Mouse (Mus musculus) CH12F3 (cell line): ENCODE results near the gene Cldn2.
"Not testable (repeated sequence)": the region's sequence is repeated elsewhere in the genome, so short reads cannot be mapped to it uniquely, and the experiment has no call there.

Source experiments
- in situ Hi-C: fragments of 300-500 bp; cut with MboI; formaldehyde crosslinking; loops from 2 replicates; pipeline ENCODE4 v1.14.3; 2020; ENCODE audit warnings: low sequenced_read_pairs

Cldn2 gene

DNA sequence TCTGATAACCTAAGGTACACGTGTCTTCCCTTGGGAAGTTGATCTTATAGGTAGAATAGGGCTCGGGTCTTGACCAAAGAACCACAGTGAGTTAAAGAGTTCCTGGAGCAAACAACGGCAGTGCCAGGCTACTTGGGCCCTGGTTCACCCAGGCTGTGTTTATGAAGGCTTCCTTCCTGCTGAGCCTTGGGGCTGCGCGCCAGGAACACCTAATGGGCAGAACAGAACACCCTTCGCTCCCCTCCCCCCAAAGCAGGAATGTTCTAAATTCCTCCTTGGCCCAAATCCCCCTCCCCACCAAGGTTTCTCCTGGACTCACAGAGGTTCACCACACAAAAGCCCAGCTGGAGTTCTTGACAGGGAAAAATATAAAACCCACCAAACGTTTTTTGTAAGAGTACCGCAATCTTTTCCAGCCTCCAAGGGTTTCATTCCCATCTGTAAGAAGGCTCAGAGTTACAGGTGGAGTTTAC, at the start of gene Cldn2:
Gene Cldn2 (plus strand): TSS at position 423 of the 473 bp plus-strand sequence.
- in situ Hi-C loops, result no loop called here

DNA sequence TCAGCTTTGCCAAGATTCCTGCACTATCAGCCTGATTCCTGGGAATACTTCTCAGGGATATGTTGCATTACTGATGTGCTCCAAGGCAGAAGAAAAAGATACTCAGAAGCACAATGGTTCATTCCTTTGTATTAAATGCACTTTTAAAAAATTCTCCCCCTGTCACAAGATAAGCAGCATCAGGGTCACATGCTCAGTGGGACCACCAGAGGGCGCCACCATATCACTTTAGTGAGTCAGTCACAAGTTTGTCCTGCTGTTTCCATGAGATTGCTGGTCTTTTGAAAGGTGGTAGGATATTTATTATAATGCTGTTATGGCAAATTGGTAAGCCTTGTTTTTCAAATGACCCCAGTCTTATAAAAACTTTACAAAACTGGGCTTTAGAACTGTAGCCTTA, 48.8 kb upstream of the Cldn2 start:
- in situ Hi-C loops, result no loop called here

DNA sequence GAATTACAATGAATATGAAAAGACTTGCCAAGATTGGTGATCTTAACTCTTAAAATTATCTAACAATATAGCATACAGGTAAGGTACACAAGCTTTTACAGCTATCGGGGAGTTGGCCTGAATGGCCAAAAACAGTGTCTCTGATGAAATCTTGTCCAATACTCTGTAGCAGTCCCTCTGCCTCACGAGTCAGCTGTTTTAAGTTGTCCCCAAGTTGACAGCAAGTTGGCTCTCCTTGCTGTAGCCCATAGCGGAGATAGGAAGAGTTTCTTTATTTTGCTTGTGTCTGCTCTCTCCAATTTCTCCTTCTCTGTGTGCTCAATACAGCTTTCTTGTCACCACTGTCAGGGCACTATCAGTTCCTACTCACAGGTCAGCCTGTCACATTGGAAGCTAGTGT, 42.0 kb upstream of the Cldn2 start:
- in situ Hi-C loops, result not testable (repeated sequence)

DNA sequence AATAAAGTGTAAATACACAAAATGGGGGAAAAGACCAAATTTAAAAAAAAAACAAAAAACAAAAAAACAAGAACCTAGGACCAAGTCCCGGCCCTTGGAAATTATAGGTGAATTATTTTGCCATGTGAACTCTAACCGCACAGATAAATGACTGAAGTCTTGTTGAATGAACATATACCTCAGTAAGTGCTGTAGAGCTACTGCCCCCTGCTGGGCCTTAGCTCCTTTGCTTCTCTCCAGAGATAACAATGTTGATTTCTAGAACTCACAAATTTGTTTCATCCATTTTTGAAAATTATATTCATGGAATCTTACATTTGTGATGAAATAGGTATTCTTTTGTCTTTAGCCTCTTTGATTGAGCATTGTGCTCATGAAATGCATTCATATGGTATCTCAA, 38.1 kb upstream of the Cldn2 start:
- in situ Hi-C loops, result no loop called here

DNA sequence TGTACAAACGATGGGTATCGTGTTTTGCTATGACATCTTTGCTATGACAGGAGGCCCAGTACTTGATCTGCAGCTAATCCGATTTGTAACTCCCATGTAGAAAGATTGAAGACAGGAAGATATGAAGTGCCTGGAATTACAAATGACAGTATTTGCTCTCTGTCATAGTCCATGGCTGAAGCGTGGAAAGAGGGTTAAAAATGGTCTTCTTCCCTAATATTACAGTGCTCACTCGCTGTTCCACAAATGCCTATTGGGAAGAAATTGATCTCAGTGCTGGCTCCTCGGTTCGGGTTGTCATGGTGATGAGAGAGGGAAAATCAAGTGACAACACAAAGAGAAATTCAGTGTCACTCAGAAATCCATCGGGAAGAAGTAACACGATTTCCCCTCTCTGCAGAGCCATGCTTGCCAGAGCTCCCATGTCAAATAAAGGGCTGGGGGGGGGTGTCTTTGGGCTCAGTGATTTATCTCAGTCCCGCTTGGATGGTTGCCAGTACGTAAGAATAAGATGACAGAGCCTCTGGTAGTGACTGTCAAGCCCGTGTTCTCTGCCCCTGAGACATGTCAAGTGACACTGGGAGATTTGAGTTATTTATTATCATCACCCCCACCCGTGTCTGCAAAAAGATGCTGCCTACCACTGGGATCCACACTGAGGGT, 30.5 kb upstream of the Cldn2 start:
- in situ Hi-C loops, result no loop called here

DNA sequence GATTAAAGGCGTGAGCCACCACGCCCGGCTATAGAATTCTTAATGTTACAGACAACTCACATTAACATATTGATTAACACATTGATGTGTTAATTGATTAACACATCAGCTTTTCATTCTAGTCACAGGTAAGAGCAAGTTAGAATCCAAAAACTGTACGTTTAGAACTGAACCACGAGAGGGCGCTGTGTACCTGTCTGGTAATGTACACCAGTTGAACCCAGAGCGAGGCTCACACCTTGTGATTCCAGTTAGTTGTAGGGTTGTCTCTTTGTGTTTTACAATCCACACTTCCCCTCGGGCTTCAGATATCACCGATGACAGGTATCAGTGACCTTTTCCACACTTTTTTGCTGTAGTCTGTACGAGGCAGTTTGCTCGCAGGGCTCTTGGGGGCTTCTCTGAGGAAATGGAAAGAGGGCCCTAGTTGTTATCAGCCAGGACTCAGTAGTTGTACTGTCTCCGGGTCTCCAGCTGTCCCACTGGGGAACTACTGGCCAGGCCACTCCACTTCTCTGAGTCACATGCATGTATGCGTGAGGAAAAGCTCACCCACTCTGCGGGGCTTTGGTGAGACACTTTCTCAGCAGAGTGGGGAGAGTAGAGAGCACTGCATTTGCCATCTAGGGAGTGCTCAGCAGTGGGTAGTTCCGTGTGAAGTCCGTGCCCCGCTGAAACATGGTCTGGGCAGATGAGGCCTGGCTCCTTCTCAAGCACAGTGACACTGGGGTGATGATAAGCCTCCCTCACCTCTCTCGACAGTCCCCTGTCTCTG, 26.1 kb upstream of the Cldn2 start:
- in situ Hi-C loops, result no loop called here

DNA sequence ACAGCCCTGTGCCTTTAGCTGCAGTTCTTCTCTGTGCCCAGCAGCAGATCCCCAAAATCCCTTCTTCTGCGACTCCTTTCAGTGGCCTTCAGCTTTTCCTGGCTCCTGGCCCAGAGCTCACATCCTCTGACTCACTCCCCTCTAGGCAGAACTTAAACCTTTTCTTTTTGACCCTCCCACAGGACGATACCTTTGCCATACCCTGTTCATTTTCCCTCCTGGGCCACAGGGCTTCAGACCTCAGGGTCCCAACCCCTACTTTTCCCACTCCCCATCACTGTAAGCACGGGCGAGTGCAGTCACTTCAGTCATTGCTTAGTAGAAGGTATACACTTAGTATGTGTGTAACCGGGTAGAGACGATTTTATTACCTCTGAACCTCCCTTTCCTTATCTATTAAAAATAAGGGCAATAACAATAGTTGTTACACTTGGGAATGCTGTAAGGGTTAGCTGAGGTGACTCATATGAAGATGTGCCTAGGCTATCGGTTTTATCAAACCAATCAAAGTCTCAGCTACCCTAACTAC, 25.5 kb upstream of the Cldn2 start:
- in situ Hi-C loops, result no loop called here

DNA sequence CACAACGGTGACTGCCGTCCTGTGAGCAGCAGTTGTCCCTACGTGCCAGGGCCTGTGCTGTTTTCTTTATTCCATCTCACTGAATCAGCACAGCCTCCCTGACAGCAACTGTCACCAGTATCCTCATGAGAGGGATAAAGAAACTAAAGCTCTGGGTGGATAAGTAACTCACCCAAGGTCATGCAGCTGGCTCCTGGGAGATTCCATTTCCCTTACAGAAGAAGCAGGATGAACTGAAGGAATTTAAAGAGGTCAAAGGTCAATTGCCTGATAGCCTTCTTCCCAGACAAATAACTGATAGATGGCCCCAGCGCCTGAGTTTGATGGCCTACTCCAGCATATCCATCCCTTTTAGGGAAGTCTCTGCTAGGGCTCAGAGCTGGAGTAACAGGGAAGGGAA, 23.3 kb upstream of the Cldn2 start:
- in situ Hi-C loops, result no loop called here

DNA sequence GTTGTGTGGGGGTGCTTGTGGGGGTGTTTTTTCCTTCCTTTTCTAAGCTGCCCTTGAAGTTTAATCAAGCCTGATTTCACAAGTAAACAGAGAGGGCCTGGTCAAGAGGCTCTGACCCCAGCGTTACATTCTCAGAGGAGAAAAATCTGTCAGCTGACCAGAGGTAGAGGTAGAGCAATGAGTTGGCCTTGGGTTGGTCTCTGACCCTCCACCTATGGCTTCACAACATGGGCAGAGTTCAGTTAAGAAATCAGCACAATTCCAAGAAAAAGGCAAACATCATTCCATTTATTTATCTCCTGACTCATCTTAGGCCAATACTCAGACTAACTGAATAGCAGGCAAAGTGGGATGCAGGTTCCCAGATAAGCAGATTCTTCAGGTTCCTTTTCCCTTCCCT, 21.7 kb upstream of the Cldn2 start:
- in situ Hi-C loops, result no loop called here

DNA sequence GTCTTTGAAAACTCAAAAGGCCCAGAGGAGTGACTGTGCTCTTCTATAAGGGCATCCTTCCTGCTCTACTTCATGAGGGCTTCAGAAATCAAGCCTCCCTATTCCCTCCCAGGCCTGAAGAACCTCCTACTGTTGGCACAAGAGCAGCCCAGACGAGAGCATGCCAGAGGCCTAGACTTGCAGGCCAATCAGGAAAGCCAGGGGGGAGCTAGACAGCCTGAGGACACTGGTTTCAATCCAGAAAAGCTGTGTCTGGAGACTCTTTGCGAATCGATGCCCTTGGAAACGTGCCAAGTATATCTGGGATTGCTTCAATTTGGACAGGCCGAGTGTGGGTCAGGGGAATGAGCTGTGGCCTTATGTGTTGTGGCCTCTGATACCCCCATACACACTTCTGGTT, 21.2 kb upstream of the Cldn2 start:
- in situ Hi-C loops, result no loop called here

DNA sequence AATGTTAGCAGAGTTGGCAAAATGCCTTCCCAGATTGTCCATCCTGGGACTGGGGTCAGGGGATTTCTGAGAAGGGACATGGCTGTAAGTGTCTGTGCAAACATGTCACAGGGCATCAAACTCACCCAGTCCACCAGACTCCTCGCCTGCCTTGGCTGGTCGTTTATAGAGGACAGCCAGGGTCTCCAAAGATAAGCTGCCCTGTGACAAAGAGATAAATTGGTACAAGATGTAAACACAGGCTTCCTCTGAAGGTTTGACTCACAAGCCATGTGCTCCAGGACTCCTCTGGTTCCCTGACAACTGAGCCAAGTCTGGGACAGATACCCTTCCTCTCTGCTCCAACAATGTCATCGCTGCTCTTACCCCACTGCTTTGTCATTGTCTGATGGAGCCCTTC, 19.6 kb upstream of the Cldn2 start:
- in situ Hi-C loops, result no loop called here

DNA sequence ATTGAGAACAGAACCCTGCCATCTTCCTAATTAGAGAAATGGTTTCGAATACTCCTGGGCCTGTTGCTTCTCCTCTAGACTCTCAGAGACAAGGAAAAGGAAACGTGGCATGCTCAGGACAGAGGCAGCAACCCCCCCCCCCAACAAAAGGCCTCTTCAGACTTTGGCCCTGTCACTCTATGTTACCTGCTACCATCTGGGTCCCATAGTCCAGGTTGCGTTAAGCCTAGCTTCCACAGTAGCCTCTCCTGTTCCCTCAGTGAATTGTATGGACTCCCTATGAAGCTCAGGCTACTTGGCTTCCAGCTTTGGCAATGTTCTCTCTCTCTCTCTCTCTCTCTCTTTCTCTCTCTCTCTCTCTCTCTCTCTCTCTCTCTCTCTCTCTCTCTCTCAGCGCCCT, 19.1 kb upstream of the Cldn2 start:
- in situ Hi-C loops, result no loop called here

DNA sequence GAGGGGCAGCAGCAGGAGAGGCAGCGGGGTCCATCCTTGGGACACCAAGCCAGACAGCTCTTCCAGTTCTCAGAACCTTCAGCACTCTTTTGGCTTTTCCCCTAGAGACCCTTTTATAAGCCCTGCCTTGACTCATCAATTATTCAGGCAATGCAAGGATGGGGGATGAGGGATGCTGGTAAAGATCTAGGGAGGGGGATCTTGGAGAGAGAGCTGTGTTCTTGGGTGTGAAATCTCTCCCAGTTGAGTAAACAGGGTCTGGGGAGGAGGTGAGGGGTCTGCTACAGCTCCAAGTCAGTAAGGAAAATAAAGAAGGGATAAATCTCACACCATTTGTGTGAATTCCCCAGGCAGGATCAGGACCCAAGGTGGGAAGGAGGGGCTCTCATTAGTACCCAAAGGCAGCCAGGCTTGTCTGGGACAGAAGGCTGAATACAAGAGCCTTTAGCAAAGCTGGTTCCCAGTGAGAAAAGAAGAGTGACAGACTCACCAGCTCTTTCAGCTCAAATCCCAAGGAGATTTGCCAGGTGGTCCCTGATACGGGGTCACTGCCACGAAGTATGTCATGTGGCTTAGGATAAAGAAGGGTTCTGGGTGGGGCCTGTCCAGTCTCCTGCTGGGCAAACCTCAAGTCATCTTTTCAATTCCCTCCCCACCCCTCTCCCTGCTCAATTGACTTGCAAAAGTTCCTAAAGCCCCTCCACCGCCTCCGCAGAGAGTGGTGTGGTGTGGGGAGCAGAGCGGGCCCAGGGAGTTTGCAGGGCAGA, 18.2 kb upstream of the Cldn2 start, which contains the start of gene Ripply1:
Gene Ripply1 (minus strand): TSS at position 76 of the 767 bp plus-strand sequence.
- in situ Hi-C loops, result no loop called here

DNA sequence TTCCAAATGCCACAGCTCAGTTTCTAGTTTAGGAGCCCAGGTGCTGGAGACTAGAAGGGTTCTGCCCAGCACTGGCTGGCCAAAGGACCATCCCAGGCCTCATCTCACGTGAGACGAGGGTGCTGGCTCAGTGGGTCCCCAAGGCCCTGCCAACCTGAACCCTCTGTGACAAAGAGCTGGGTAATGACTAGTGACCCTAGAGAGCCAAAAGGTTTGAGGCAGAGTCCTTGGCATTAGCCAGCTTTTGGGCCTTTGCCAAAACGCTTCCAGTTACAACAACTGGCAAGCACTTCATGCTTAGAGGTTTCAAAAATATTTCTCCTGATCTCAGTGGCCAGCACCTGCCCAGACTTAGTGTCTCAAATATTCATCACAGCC, 17.6 kb upstream of the Cldn2 start:
- in situ Hi-C loops, result no loop called here

DNA sequence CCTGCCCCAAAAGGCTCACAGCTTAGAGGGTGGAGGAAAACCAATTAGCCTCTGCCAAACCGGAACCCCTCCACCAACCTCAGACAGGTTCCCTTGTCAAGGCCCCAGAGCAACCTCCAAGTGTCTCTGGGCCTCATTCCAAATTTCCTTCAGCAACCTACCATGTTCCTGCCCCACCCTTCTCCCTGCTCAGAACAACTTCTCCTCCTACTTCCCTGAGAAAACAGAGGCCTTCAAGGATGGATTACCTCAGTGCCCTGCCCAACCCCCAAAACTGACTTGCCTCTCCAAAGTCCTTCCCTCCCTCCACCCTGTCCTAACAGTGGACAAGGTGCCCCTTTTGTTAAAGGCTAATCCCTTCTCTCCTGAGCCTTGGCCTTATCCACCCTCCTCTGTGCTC, 14.9 kb upstream of the Cldn2 start:
- in situ Hi-C loops, result no loop called here

DNA sequence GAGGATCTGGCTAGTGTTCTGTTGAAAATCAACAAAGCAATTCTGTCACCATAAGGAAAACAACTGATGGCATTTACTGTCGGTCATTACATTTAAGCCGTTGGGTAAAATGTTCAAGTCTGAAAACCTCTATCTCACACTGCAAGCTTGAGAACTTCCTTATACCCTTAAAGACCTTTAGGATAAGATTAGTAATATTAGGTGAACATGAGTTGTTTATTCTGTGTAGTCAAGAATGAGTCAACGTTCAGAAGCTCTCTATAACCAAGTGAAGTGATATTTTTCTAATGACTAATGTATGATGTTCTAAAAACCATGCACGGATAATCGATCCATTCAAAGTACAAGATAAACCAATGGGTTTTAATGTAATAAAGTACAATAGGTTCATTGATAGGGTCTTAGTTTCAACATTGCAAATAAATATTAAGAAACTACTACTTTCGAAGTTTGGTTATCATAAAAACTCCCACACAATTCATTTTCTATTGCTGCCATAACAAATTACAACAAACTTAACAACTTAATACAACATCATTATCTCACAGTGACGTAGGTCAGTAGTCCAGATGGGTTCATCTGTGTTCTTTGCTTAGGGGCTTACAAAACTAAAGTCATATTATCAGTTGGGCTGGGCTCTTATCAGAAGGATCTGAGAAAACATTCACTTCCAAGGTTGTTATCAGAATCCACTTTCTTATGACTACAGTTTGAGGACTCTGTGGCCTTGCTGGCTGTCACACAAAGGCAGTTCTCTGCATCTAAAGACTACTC, 6.4 kb upstream of the Cldn2 start:
- in situ Hi-C loops, result no loop called here

DNA sequence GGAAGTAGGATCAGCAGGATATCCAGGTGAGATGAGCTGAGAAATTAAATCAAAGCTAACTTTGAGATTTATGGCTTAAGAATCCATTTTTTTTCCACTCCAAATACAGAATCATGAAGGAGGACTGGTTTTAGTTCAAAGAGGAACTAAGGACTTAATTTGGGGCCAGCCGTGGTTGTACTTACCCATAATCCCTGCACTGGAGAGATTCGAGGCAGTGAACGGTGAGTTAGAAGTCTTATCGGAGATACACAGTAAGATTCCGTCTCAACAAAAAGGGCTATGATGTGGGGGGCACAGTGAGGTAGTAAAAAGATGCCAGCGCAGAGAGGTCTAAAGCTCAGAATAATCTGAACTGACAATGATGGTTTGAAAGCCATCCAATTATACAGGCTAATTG, 4.6 kb upstream of the Cldn2 start:
- in situ Hi-C loops, result no loop called here

DNA sequence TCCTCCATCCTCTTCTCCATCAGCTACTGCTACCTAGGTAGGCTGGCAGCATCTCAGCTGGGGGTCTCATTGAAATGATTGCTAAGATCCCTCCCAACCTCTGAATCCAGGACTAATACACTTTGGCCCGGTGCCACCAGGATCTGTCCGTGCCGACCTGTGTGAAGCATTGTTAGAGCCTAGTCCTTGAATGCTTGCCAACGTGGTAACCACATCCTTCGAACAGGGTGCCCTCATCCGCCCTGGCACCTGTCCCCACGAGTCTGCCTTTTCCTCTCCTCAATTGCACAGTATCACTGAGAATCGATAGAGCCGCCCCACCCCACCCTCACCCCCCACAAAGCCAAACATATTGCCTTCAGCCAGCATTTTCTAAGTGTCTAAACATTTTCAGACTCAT, 2.8 kb upstream of the Cldn2 start:
- in situ Hi-C loops, result no loop called here

DNA sequence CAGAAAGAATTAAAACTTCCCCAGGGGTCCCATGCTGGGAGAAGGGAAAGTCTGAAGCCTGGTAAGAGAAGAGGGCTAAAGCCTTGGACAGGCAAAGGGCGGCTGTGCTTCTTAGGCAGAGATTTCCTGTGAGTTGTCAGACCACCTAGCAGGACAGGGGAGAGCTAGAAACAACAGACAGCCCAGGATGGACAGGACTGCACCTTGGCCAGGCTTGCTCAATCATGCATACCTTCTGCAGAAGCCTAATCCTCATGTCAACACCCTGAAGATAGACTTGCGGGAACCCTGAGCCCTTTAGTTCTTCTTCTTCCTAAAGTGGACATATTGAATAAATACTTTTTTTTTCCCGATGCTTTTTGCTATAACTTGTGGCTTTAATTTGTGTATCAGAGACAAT, 675 bp upstream of the Cldn2 start:
- in situ Hi-C loops, result no loop called here

DNA sequence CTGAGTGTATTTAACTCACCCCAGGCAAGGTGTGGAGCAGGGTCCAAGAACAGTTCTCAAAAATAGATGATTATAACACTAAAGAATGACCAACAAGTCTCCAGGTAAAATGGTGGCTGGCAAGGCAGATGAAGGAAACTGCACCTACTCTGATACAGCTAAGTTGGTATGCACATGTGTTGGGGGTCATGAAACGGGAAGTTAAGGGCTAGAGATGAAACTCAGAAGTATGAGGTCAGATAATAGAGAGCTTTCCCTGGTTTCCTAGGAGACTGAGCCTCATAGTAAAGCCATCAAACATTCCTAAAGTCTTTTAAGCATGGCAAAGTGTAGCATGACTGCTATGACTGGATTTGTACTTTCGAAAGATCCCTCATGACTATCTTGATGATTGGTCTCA, 2.4 kb downstream of the Cldn2 start:
- in situ Hi-C loops, result no loop called here

DNA sequence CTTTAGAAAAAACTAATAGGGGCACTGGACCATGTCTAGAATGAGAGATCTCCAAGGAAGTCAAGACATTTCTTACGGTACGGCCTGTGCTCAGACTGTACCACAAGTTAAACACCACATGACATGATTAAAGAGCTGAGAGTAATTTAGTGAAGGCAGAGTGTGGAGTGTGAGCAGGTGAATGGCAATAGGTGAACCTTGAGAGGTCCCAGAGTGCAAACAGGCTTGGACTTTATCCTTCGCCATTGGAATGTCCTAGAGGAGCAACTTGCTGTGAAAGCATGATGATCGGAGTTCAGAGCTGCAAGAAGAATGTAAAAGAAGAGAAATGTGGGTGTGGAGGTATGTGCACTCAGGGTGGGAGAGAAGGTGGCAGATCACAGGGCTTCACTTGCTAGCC, 5.3 kb downstream of the Cldn2 start:
- in situ Hi-C loops, result no loop called here
